Mouse (Mus musculus) adrenal gland, adult 2 months (tissue): Measurements from ENCODE around the gene Pelp1. TPM values are rescaled to one million over a fixed set of nuclear protein-coding genes. Genes with fewer than 3 reads are reported as not detected.

Source experiments
- microRNA-seq, 2 experiments: library from miRNA; unstranded; fragments of <30 nt; microRNA quantifications; one replicate each; pipeline ENCODE4 v1.2.0; 2021
- polyA plus RNA-seq: library from polyadenylated mRNA; depleted of rRNA; stranded (reverse); fragments of >200 nt; gene quantifications from 2 replicates; pipeline ENCODE4 v1.2.3, GENCODE M21; 2012; rRNA removed
- total RNA-seq, 2 experiments: library from RNA; stranded (reverse); gene quantifications; 2 replicates each; pipeline ENCODE4 v1.2.3; 2021

Gene Pelp1
- total and polyA plus RNA-seq, 3 experiments, result 15.4 to 39.1 (median 22.2) TPM

Small RNAs within 50 kb of the gene (microRNA-seq; reads per million reads assigned to microRNA genes)
- 0.22 to 0.83 reads per million in 2 experiments for gene Mir7115

Other genes starting within 250 kb of the Pelp1 start
- gene Slc16a11, start 197.3 kb downstream of the Pelp1 start, total RNA-seq, result under 1 TPM in 1 of 2 experiments, not detected in 1; 0.73 TPM
- 0.68 and 2.4 TPM in 2 replicates for gene Slc16a11, start 197.3 kb downstream of the Pelp1 start, polyA plus RNA-seq
- gene Slc16a13, start 189.0 kb downstream of the Pelp1 start, total RNA-seq, result 1 to 10 TPM; 2.7 to 3.7 TPM
- gene Slc16a13, start 189.0 kb downstream of the Pelp1 start, polyA plus RNA-seq, result 5.0 and 5.6 TPM in 2 replicates
- 10 to 100 TPM in 1 of 2 experiments, 1 to 10 TPM in 1; 8.6 to 11.3 TPM for gene Bcl6b, start 180.2 kb downstream of the Pelp1 start, total RNA-seq
- gene Bcl6b, start 180.2 kb downstream of the Pelp1 start, polyA plus RNA-seq, result 25.3 and 27.8 TPM in 2 replicates
- gene 0610010K14Rik, start 172.1 kb downstream of the Pelp1 start, total RNA-seq, result 10 to 100 TPM; 44.7 to 52.1 TPM
- 54.7 and 56.2 TPM in 2 replicates for gene 0610010K14Rik, start 172.1 kb downstream of the Pelp1 start, polyA plus RNA-seq
- 1 to 10 TPM; 3.2 to 6.2 TPM for gene Gm21988, start 170.2 kb downstream of the Pelp1 start, total RNA-seq
- gene Gm21988, start 170.2 kb downstream of the Pelp1 start, polyA plus RNA-seq, result 6.9 and 7.8 TPM in 2 replicates
- gene Rnasek, start 170.2 kb downstream of the Pelp1 start, total RNA-seq, result 100 to 1,000 TPM; 220 to 243 TPM
- 332 and 351 TPM in 2 replicates for gene Rnasek, start 170.2 kb downstream of the Pelp1 start, polyA plus RNA-seq
- gene Alox12, start 154.7 kb downstream of the Pelp1 start, total RNA-seq, result 1 to 10 TPM; 1.3 to 1.6 TPM
- gene Alox12, start 154.7 kb downstream of the Pelp1 start, polyA plus RNA-seq, result 1.7 and 1.8 TPM in 2 replicates
- not detected for gene Alox12e, start 87.4 kb downstream of the Pelp1 start, total RNA-seq
- 0.06 TPM in 1 of 2 replicates, not detected in the other for gene Alox12e, start 87.4 kb downstream of the Pelp1 start, polyA plus RNA-seq
- gene Alox15, start 58.0 kb downstream of the Pelp1 start, total RNA-seq, result 1 to 10 TPM; 2.8 to 6.8 TPM
- gene Alox15, start 58.0 kb downstream of the Pelp1 start, polyA plus RNA-seq, result 1.1 and 2.7 TPM in 2 replicates
- 10 to 100 TPM; 27.2 to 27.7 TPM for gene Arrb2, start 22.6 kb upstream of the Pelp1 start, total RNA-seq
- gene Arrb2, start 22.6 kb upstream of the Pelp1 start, polyA plus RNA-seq, result 24.2 and 26.9 TPM in 2 replicates
- 10 to 100 TPM; 20.4 to 21.6 TPM for gene Med11, start 41.9 kb upstream of the Pelp1 start, total RNA-seq
- 8.9 TPM in 2 replicates for gene Med11, start 41.9 kb upstream of the Pelp1 start, polyA plus RNA-seq
- 1 to 10 TPM; 1.2 to 1.5 TPM for gene Zmynd15, start 49.4 kb upstream of the Pelp1 start, total RNA-seq
- gene Zmynd15, start 49.4 kb upstream of the Pelp1 start, polyA plus RNA-seq, result 4.6 and 5.3 TPM in 2 replicates
- 10 to 100 TPM in 1 of 2 experiments, 1 to 10 TPM in 1; 9.4 to 14.0 TPM for gene Cxcl16, start 50.0 kb upstream of the Pelp1 start, total RNA-seq
- gene Cxcl16, start 50.0 kb upstream of the Pelp1 start, polyA plus RNA-seq, result 16.2 and 18.7 TPM in 2 replicates
- gene Tm4sf5, start 95.2 kb upstream of the Pelp1 start, total RNA-seq, result 1 to 10 TPM in 1 of 2 experiments, under 1 TPM in 1; 0.52 to 1.5 TPM
- gene Tm4sf5, start 95.2 kb upstream of the Pelp1 start, polyA plus RNA-seq, result 0.51 TPM in 1 of 2 replicates, not detected in the other
- under 1 TPM in 1 of 2 experiments, not detected in 1; 0.45 TPM for gene Vmo1, start 104.6 kb upstream of the Pelp1 start, total RNA-seq
- not detected in 2 replicates for gene Vmo1, start 104.6 kb upstream of the Pelp1 start, polyA plus RNA-seq
- gene Gltpd2, start 109.2 kb upstream of the Pelp1 start, total RNA-seq, result under 1 TPM in 1 of 2 experiments, not detected in 1; 0.23 TPM
- gene Gltpd2, start 109.2 kb upstream of the Pelp1 start, polyA plus RNA-seq, result 0.22 and 0.31 TPM in 2 replicates
- 100 to 1,000 TPM; 269 to 295 TPM for gene Psmb6, start 115.3 kb upstream of the Pelp1 start, total RNA-seq
- 227 and 268 TPM in 2 replicates for gene Psmb6, start 115.3 kb upstream of the Pelp1 start, polyA plus RNA-seq
- gene Gm40193, start 122.9 kb upstream of the Pelp1 start, total RNA-seq, result not detected
- gene Gm40193, start 122.9 kb upstream of the Pelp1 start, polyA plus RNA-seq, result not detected in 2 replicates
- gene Pld2, start 130.0 kb upstream of the Pelp1 start, total RNA-seq, result 10 to 100 TPM in 1 of 2 experiments, 1 to 10 TPM in 1; 8.0 to 10.9 TPM
- gene Pld2, start 130.0 kb upstream of the Pelp1 start, polyA plus RNA-seq, result 12.8 and 18.4 TPM in 2 replicates
- gene Mink1, start 152.8 kb upstream of the Pelp1 start, total RNA-seq, result 10 to 100 TPM; 44.8 to 46.0 TPM
- gene Mink1, start 152.8 kb upstream of the Pelp1 start, polyA plus RNA-seq, result 59.1 and 62.8 TPM in 2 replicates
- gene 4930544D05Rik, start 205.8 kb upstream of the Pelp1 start, total RNA-seq, result not detected
- gene 4930544D05Rik, start 205.8 kb upstream of the Pelp1 start, polyA plus RNA-seq, result not detected in 2 replicates
- not detected for gene Chrne, start 209.2 kb upstream of the Pelp1 start, total RNA-seq
- gene Chrne, start 209.2 kb upstream of the Pelp1 start, polyA plus RNA-seq, result 0.30 TPM in 1 of 2 replicates, not detected in the other
- gene Gp1ba, start 229.1 kb upstream of the Pelp1 start, total RNA-seq, result under 1 TPM in 1 of 2 experiments, not detected in 1; 0.12 TPM
- gene Gp1ba, start 229.1 kb upstream of the Pelp1 start, polyA plus RNA-seq, result 0.03 TPM in 1 of 2 replicates, not detected in the other
- gene Rnf167, start 237.2 kb upstream of the Pelp1 start, total RNA-seq, result 100 to 1,000 TPM in 1 of 2 experiments, 10 to 100 TPM in 1; 76.9 to 106 TPM
- 91.4 and 101 TPM in 2 replicates for gene Rnf167, start 237.2 kb upstream of the Pelp1 start, polyA plus RNA-seq
- gene Slc25a11, start 237.4 kb upstream of the Pelp1 start, total RNA-seq, result 100 to 1,000 TPM; 124 to 140 TPM
- gene Slc25a11, start 237.4 kb upstream of the Pelp1 start, polyA plus RNA-seq, result 118 and 139 TPM in 2 replicates
- gene Pfn1, start 244.6 kb upstream of the Pelp1 start, total RNA-seq, result 100 to 1,000 TPM; 833 to 893 TPM
- 2,948 and 4,143 TPM in 2 replicates for gene Pfn1, start 244.6 kb upstream of the Pelp1 start, polyA plus RNA-seq
- 10 to 100 TPM; 18.3 to 67.6 TPM for gene Eno3, start 247.2 kb upstream of the Pelp1 start, total RNA-seq
- 8.0 and 16.9 TPM in 2 replicates for gene Eno3, start 247.2 kb upstream of the Pelp1 start, polyA plus RNA-seq